In genomic region chr6:122825923-122826742, GRCm38 (mm10) we compare ENCODE assay signal across 1 mouse cellular context.
TF ChIP-seq lines count a peak whose summit lies in the region.

No protein-coding gene starts in this region.

TF ChIP-seq in C2C12, 6 proteins besides CTCF, POLR2A, EP300 and RAD21:
- TF ChIP-seq MYOG (IDR thresholded peaks at IDR 0.05; ENCODE audit: control insufficient read depth, extremely low read depth, insufficient read length) (no peak), MYOD1 (IDR thresholded peaks at IDR 0.05; ENCODE audit: control insufficient read depth, insufficient read length, low read depth) (no peak), CEBPB (IDR thresholded peaks at IDR 0.05; ENCODE audit: low read depth) (no peak), FOSL1 (IDR thresholded peaks at IDR 0.05; ENCODE audit: insufficient read depth, low read length, poor library complexity, severe bottlenecking) (no peak), USF1 (IDR thresholded peaks at IDR 0.05; ENCODE audit: low read depth) (no peak), MAX (IDR thresholded peaks at IDR 0.05) (no peak)
